Mouse (Mus musculus) midbrain, postnatal 0 days (tissue): ENCODE data around the gene Asap3. TPM values are rescaled to one million over a fixed set of nuclear protein-coding genes. Genes with fewer than 3 reads are reported as not detected.

Source experiments
- ATAC-seq: fragments of 200-750 bp; cut with Nextera tagmentation; 2 replicates; pipeline ENCODE4 v1.8.0; 2017; ENCODE audit warnings: moderate number of reproducible peaks, mild to moderate bottlenecking, moderate TSS enrichment, moderate library complexity; ENCODE audit not compliant: low FRiP score
- DNase-seq: peaks from one replicate; pipeline ENCODE4 v3.0.0-alpha.2; 2015; ENCODE audit warnings: low spot score
- H3K27ac ChIP-seq: fragments of 300-500 bp; sonication (generic); 2 replicates; pipeline ENCODE4 v1.5.1; 2014; ENCODE audit warnings: low read depth, mild to moderate bottlenecking, low read length, mixed read lengths
- H3K27me3 ChIP-seq: fragments of 300-500 bp; sonication (generic); 2 replicates; pipeline ENCODE4 v1.6.1; 2014; ENCODE audit warnings: low read length, control low read depth, mixed read lengths; ENCODE audit not compliant: insufficient read depth
- H3K36me3 ChIP-seq: fragments of 300-500 bp; sonication (generic); 2 replicates; pipeline ENCODE4 v1.6.1; 2014; ENCODE audit warnings: low read length, control low read depth, mixed read lengths; ENCODE audit not compliant: insufficient read depth
- H3K4me1 ChIP-seq: fragments of 300-500 bp; sonication (generic); 2 replicates; pipeline ENCODE4 v1.6.1; 2014; ENCODE audit warnings: mild to moderate bottlenecking, control low read depth, antibody characterized with exemption, low read length, mixed read lengths; ENCODE audit not compliant: insufficient read depth
- H3K4me2 ChIP-seq: fragments of 300-500 bp; sonication (generic); 2 replicates; pipeline ENCODE4 v1.6.1; 2014; ENCODE audit warnings: low read depth, mild to moderate bottlenecking, low read length, mixed read lengths; ENCODE audit not compliant: poor library complexity, severe bottlenecking
- H3K4me3 ChIP-seq: fragments of 300-500 bp; sonication (generic); 2 replicates; pipeline ENCODE4 v1.5.1; 2014; ENCODE audit warnings: low read depth, mild to moderate bottlenecking, low read length, moderate library complexity
- H3K9ac ChIP-seq: fragments of 300-500 bp; sonication (generic); replicated peaks from 2 replicates; pipeline ENCODE4 v1.6.1; 2014; ENCODE audit warnings: mild to moderate bottlenecking, low read length, moderate library complexity, mixed read lengths; ENCODE audit not compliant: poor library complexity, severe bottlenecking
- H3K9me3 ChIP-seq: fragments of 300-500 bp; sonication (generic); 2 replicates; pipeline ENCODE4 v1.6.1; 2016; ENCODE audit warnings: low read length, control low read depth
- CTCF ChIP-seq: IDR thresholded peaks from 2 replicates; pipeline ENCODE4 v1.5.1; 2016; ENCODE audit warnings: antibody characterized with exemption, mild to moderate bottlenecking
- WGBS: fragments of 180-500 bp; shearing (Covaris S2); extraction: QIAGEN DNeasy Blood & Tissue Kit; methylation state at CpG from one replicate; pipeline ENCODE4 v1.1.7; 2014; 5-methylcytosine and 5-hydroxymethylcytosine counted together
- polyA plus RNA-seq: library from polyadenylated mRNA; unstranded; fragments of >200 nt; fragmentation: Nextera tagmentation; extraction: Ambion mirVana; gene quantifications from 2 replicates; pipeline ENCODE4 v1.2.1, GENCODE M21; 2015
- total RNA-seq: library from RNA; depleted of rRNA; stranded (reverse); fragments of >200 nt; gene quantifications from 2 replicates; pipeline ENCODE4 v1.2.3, GENCODE M21; 2014

The Asap3 gene
- total and polyA plus RNA-seq, 2 experiments from 2014 or later: 3.7 to 7.6 TPM

- no peak for ATAC-seq
- Histone ChIP-seq H3K9ac (no peak overlapping the region), H3K9me3 (no peaks in the 10 kb centered on the region), H3K27ac (no peak overlapping the region), H3K4me3 (no peak overlapping the region), H3K36me3 (no peaks in the 10 kb centered on the region), H3K4me2 (no peak overlapping the region), H3K27me3 (no peaks in the 10 kb centered on the region), H3K4me1 (no peaks in the 10 kb centered on the region)
- no peak for DNase-seq
- 60% methylated on average over 3 of the region's 3 CpGs for WGBS
- TF ChIP-seq CTCF: no peak
Measured at GRCm38 (mm10) chr4:136259916-136260315, 53.8 kb downstream of the Asap3 start.

DNA sequence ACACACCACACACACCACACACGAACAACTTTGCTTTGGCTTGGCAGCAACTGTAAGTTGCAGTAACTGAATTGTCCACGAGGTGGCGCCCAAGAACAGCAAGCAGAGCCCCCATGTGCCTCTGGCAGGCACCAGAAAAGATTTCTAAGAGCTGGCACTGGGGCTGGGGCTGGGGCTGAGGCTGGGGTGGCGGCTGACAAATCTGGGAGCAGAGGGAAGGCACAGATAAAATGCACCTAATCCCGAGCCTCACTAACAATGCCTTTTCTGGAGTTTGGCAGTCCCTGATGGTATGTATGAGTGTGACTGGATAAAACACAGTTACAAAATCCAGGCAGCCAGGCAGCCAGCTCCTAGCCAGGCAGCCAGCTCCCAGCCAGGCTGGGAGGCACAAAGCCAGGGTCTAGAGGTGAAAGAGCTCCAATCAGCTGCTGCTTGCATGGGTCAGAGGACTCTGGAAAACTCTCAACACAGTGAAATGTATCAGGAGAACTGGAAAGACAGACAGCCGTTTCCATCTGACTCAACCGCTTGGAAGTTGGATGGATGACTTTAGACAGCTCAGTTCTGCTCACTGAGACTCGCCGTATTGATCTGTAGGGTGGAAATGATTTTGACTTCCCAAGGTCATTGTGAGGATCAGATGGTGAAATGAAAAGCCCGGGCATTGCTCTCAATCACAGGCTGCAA, 54.5 kb downstream of the Asap3 start:
- H3K4me2 ChIP-seq: no peak overlapping the region
- ATAC-seq (0 out of 2 replicates have a peak, but pooled peaks have one; percentile 23), DNase-seq (peak; percentile 83)
- no peaks in the 10 kb centered on the region for H3K4me1 ChIP-seq
- no peak overlapping the region for H3K9ac ChIP-seq
- H3K27ac ChIP-seq: peak overlapping the region; percentile 19; the same call in 1 of the 2 replicates
- no peaks in the 10 kb centered on the region for H3K36me3 ChIP-seq
- H3K27me3 ChIP-seq: no peaks in the 10 kb centered on the region
- 42% methylated on average over 10 of the region's 10 CpGs for WGBS
- H3K9me3 ChIP-seq: no peaks in the 10 kb centered on the region
- peak; percentile 94 for TF ChIP-seq CTCF
- H3K4me3 ChIP-seq: no peak overlapping the region

- no peak overlapping the region for H3K4me2 ChIP-seq
Measured at GRCm38 (mm10) chr4:136261912-136262311, 55.7 kb downstream of the Asap3 start.

DNA sequence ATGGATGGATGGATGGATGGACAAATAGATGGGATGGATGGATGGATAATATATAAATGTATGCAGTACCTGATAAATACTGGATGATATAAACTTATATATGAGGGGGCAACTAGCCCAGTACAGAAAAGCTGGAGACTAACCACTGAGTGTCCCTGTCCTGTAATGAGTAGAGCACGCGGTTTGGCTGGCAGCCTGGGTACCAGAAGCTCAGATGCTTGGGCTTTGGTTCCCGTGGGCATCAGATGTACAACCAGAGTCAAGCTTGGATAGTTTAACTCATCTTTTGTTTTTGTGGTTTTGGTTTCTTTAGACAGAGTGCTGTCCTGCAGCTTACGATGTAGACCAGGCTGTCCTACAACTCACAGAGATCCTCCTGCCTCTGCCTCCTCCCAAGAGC, 57.4 kb downstream of the Asap3 start:
- ATAC-seq: no peak
- H3K4me2 ChIP-seq: no peak overlapping the region
- no peaks in the 10 kb centered on the region for H3K4me1 ChIP-seq
- H3K9ac ChIP-seq: no peak overlapping the region
- H3K9me3 ChIP-seq: no peaks in the 10 kb centered on the region
- TF ChIP-seq CTCF: no peak
- H3K4me3 ChIP-seq: no peak overlapping the region
- DNase-seq: no peak
- H3K27me3 ChIP-seq: no peaks in the 10 kb centered on the region
- 93% methylated on average over 4 of the region's 4 CpGs for WGBS
- H3K36me3 ChIP-seq: no peaks in the 10 kb centered on the region
- no peak overlapping the region for H3K27ac ChIP-seq

More at GRCm38 (mm10) chr4:136261912-136262311, 55.7 kb downstream of the Asap3 start:
- H3K27ac ChIP-seq: no peak overlapping the region
- no peak overlapping the region for H3K4me3 ChIP-seq
- H3K9ac ChIP-seq: no peak overlapping the region
- no peak for TF ChIP-seq CTCF
- no peaks in the 10 kb centered on the region for H3K36me3 ChIP-seq
- no peak for ATAC-seq
- no peaks in the 10 kb centered on the region for H3K9me3 ChIP-seq
- no peaks in the 10 kb centered on the region for H3K4me1 ChIP-seq
- DNase-seq: no peak
- WGBS: 78% methylated on average over 10 of the region's 10 CpGs
- no peaks in the 10 kb centered on the region for H3K27me3 ChIP-seq

GRCm38 (mm10) chr4:136266716-136267343, 60.7 kb downstream of the Asap3 start:
- ATAC-seq: no peak
- 85% methylated on average over 9 of the region's 9 CpGs for WGBS
- H3K9ac ChIP-seq: no peak overlapping the region

GRCm38 (mm10) chr4:136268912-136269311, 62.7 kb downstream of the Asap3 start:
- Histone ChIP-seq H3K4me1 (no peaks in the 10 kb centered on the region), H3K9me3 (peaks cover 4% of the 10 kb centered on the region; the same call in 1 of the 2 replicates), H3K4me2 (no peak overlapping the region), H3K4me3 (no peak overlapping the region), H3K36me3 (no peaks in the 10 kb centered on the region), H3K27ac (no peak overlapping the region), H3K9ac (no peak overlapping the region), H3K27me3 (no peaks in the 10 kb centered on the region)
- ATAC-seq (no peak), DNase-seq (no peak)
- no peak for TF ChIP-seq CTCF
- WGBS: 79% methylated on average over 1 of the region's 1 CpGs

More at GRCm38 (mm10) chr4:136266716-136267343, 60.7 kb downstream of the Asap3 start:
- no peaks in the 10 kb centered on the region for H3K36me3 ChIP-seq
- no peak for TF ChIP-seq CTCF
- no peak for DNase-seq
- no peak overlapping the region for H3K4me2 ChIP-seq
- no peaks in the 10 kb centered on the region for H3K27me3 ChIP-seq
- H3K27ac ChIP-seq: no peak overlapping the region
- H3K4me1 ChIP-seq: no peaks in the 10 kb centered on the region
- H3K4me3 ChIP-seq: no peak overlapping the region
- H3K9me3 ChIP-seq: no peaks in the 10 kb centered on the region
